Mouse (Mus musculus): ENCODE results near the gene Tmem144.

The Tmem144 gene

GRCm38 (mm10) chr3:79852654-79853166 is at the start of gene Tmem144:
Gene Tmem144, minus strand, starts transcription at chr3:79852773.
- peak; percentile 94 for DNase-seq (ENCODE audit: low read depth, low spot score)

DNA sequence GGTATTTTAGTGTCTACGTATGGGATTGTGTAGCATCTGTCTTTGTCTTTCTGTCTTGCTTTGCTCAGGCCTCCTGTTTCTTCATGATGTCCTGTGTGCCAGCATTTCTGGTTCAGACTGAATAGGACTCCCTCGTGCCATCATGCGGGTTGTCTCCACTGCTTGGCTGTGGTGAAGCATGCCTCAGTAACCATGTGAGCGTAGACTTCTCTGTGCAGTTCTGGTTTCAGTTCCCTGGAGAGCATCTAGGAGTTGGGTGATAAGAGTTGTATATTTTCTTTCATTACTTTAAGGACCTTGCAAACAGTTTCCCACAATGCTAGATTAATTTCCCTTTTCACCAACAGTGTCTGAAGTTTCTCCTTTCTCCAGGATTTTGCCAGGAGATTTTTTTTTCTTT is 49.2 kb upstream of the Tmem144 start:
- DNase-seq (ENCODE audit: low read depth, low spot score): no peak

DNA sequence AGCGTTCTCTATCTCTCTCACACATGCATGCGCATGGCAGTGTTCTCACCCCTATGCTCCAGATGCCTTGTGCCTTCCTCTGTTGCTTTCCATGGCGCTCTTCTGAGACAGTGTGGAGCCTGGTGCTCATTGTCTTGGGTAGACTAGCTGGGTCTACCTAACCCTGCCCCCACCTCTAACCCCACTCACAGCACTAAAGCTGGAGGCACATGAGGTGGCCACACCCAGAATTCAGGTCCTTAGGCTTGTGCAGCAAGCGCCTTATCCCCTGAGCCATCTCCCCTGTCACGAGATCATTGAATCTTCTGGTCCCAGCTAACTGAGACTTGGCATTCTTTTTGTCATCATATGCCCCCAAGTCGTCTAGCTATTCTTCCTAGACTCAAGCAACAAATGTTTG is 48.7 kb upstream of the Tmem144 start:
- DNase-seq (ENCODE audit: low read depth, low spot score): no peak

DNA sequence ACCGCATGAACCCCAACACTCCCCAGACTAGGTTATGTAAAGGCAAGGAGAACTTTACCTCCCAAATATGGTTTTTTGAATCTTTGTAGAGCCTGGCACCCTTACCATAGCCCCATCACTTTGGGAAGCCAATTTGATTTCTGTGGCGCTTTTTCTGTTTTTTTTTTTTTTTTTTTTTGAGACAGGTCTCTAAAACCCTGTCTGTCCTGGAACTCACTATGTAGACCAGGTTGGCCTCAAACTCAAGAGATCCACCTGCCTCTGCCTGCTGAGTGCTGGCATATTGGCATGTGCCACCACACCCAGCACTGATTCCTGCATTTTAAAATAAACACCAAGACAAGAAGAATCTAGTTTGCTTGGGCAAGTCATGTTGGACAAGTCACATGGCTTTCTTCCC is 47.9 kb upstream of the Tmem144 start:
- no peak for DNase-seq (ENCODE audit: low read depth, low spot score)

DNA sequence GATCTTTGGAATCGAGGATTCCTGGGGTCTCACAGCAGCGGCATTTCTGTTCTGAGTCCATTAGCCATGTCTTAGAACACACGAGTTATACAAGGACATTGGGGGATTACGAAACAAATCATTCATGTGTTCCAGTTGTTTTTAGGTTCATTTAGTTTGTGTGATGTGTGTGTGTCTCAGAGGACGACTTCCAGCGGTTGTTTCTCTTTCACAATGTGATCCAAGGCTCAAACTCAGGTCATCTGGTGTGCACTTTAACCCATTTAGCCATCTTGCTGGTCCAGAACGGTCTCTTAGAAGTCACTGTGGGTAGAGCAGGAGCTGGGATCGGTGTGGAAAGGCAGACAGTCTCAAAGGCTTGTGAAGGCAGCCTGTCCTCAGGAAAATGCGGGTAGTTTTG is 47.3 kb upstream of the Tmem144 start:
- DNase-seq (ENCODE audit: low read depth, low spot score): no peak

DNA sequence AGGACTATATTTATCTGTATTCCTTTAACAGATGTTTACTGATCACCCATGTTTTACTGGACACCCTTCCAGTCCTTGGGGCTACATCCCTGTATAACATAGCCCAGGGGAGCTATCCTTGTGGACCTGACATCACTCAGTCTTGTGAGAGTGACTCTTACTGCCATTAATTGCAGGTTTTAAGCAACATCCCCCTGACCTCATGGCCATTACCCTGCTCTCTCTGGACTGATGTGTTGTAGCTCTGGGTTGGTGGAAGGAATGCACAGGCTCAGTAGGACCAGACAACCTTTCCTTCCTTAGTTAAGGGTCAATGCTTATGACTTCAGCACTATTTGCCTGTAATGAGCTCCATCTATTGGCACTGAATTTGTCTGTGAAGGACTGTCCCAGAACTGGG is 45.9 kb upstream of the Tmem144 start:
- DNase-seq (ENCODE audit: low read depth, low spot score): no peak

DNA sequence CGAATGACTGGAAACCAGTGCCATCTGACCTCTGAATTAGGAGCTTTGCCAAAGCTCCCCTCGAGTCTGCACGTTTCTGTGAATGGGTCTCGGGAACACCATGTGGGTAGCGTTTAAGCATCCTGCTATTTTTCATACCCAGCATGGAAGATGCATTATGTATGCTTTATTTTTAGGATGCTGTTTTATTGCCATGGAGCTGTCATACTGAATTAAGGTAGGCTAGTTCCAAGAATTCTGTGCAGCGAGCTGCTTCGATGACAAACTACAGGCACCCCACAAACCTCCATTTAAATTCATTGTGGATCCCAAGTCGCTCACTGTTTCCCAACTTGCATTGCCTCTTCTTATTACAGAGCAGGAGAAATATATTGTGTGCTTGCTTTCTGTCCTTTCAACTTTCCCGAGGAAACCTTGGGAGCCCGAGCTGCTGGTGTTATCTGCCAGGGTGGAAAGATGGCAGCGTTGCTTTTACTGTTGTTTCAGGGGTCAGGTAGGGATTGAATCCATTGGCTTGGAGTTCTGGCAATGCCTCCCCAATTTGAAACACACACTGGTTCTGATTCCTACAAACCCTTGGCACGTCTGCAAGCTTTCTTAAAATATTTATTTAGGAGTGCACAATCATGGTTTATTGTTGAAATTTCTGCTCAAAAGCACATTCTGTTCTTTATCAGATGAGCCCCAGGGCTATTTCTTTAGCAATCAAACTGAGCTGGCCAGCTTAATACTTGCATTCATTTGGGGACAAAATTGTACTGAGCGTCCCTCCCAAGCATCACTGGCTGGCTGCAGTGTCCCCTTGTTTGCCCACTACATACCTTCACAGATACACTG is 45.2 kb upstream of the Tmem144 start:
- DNase-seq (ENCODE audit: low read depth, low spot score): peak; percentile 68

DNA sequence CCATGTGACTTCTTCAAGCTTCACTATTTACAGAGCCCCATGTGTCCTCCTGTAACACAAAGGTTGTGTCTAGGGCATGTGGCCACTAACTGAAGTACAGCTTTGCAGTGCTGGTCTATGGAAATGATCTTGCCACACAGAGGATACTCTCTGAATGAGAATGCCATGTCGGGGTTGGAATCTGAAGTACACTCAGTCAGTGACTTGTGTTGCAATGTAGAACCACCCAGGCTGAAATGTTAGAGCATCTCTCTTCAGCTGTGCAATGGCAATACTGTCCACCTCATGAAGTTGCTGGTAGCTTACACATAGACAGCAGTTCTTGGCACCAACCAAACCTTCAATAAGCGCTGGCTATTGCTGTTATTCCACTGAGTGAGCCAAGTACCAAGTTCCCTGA is 35.4 kb upstream of the Tmem144 start:
- no peak for DNase-seq (ENCODE audit: low read depth, low spot score)

GRCm38 (mm10) chr3:79887161-79887855 is 34.7 kb upstream of the Tmem144 start:
- peak; percentile 60 for DNase-seq (ENCODE audit: low read depth, low spot score)

- no peak for DNase-seq (ENCODE audit: low read depth, low spot score)
Measured at GRCm38 (mm10) chr3:79886357-79887091, 34.0 kb upstream of the Tmem144 start.

GRCm38 (mm10) chr3:79885686-79886356 is 33.2 kb upstream of the Tmem144 start:
- no peak for DNase-seq (ENCODE audit: low read depth, low spot score)

DNA sequence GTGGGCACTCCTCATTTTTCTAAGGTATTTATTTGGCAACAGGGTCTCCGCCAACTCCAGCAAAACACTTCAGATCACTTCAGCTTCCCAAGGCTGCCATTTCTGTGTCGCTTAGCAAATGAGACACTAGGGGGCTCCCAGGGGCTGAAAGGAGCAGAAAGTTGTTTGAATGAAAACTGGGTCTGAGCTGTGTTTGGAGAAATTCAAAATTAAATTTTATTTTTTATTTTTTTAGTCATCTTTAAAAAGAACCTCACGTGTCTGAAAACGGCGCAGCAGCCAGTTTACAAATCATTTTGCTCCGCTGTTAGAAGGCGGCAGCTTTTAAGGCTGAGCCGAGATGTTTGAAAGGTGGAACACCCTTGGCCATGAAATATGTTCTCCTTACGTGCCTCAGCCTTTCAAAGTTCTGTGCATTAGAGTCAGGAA is 32.2 kb upstream of the Tmem144 start:
- peak; percentile 73 for DNase-seq (ENCODE audit: low read depth, low spot score)

DNA sequence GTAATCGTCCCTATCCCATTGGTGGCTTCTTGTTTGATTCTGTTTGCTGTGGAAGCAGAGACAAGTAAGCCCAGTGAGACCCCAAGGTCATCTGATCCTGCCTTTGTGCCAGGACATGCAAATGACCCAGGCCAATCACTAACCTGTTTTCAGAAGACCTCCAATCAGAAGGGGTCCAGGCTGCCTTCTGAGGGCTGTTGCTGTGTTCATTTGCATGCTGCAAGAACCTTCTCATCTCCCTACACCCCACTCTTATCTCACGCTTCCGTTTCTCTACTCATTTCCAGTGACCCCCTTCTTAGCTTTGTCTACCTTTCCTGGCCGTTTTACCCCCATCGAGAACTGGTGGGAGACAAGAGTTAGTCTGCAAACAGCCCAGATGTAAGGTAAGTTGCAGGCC is 31.7 kb upstream of the Tmem144 start, which contains the start of gene Fam198b:
Fam198b (plus strand) TSS at position 229 of the 400 bp plus-strand sequence.
- no peak for DNase-seq (ENCODE audit: low read depth, low spot score)

GRCm38 (mm10) chr3:79883092-79883491 is 30.5 kb upstream of the Tmem144 start:
- DNase-seq (ENCODE audit: low read depth, low spot score): peak; percentile 82

DNA sequence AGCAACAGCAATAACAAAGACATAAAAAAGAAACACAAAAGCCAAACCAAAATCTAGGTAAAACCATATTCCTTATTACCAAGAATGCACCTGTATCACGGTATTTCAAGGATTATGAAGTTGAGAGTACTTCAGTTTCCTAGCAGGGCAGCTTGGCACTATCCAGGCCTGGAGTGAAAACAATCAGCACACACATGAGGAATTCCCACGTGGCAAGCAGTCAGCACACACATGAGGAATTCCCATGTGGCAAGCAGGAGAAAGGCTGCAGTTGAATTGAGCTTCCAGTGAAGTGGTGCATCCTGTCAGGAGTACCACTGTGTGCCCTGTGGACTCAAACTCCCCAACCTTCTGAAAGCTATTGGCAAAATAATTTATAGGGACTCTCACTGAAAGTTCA is 29.1 kb upstream of the Tmem144 start:
- DNase-seq (ENCODE audit: low read depth, low spot score): no peak

GRCm38 (mm10) chr3:79879246-79879645 is 26.7 kb upstream of the Tmem144 start:
- DNase-seq (ENCODE audit: low read depth, low spot score): no peak

DNA sequence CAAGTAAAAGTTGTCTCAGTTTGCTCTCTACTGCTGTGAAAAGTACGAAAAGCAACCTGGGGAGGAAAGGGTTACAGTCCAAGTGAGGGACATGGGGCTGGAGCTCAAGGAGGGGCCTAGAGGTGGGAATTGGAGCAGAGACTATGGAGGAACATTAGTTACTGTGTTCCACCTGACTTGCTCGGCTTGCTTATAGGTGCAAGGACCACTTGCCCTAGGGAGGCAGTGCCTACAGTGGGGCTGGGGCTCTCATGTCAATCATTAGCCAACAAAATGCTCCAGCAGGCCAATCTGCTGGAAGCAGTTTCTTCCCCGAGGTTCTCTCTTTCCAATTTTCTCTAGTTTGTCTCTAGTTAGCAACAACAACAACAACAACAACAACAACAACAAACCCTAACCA is 25.8 kb upstream of the Tmem144 start:
- no peak for DNase-seq (ENCODE audit: low read depth, low spot score)

- DNase-seq (ENCODE audit: low read depth, low spot score): no peak
Measured at GRCm38 (mm10) chr3:79875471-79875870, 22.9 kb upstream of the Tmem144 start.

DNA sequence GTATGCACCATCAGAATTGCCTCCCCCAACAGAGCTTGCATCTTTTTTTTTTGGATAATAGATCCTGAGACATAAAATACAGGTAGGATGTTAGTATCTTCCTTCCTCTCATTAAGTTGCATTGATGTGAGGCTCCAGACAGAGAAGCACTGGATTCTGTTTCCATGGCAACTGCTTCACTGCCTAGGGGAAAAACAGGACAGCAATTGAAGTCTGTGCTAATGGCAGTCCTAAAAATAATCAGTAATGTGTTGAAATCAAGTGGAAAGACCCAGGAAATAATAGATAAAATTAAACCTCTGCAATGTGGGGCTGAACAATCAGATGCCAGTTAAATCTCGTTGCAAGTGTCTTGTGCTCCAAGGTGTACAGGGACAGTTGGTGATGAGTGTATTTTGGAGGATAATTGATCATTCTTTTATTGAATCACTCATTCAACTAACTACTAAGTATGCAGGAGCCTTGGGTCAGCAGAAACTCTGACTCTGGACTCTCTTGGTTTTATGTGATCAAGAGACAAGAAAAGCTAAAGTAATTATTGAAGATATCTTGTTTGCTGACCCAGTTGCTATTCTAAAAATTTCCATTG is 14.6 kb upstream of the Tmem144 start:
- peak; percentile 96 for DNase-seq (ENCODE audit: low read depth, low spot score)

DNA sequence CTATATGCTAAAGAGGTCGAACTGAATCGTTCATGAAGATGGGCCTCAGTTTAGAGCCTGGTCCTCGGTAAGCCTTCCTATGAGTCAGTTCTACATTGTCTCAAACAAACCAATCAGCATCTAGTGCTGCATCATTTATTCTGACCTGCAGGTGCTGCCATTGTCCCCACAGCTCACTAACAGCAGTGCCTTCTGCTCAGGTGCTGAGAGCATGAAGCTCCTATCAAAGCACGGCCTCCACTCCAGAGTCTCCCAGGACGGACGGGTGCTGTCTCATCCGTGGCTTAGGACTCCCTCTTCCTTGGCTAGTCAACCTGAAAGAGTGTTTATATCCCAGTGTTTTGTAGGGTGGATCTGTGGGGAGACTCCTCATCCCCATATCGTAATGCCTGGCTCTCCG is 14.0 kb upstream of the Tmem144 start:
- DNase-seq (ENCODE audit: low read depth, low spot score): no peak

GRCm38 (mm10) chr3:79866089-79866488 is 13.5 kb upstream of the Tmem144 start:
- DNase-seq (ENCODE audit: low read depth, low spot score): no peak

Data from brain, adult 2 months (tissue).